Mouse (Mus musculus) frontal cortex, postnatal 36 days (tissue): ENCODE measurements around the gene Dpm3.

Experiments
- DNase-seq, 2 experiments: peaks; one replicate each; pipeline ENCODE4 v3.0.0; 2022; ENCODE audit warnings: low spot score in 2 of 2

The Dpm3 gene

DNA sequence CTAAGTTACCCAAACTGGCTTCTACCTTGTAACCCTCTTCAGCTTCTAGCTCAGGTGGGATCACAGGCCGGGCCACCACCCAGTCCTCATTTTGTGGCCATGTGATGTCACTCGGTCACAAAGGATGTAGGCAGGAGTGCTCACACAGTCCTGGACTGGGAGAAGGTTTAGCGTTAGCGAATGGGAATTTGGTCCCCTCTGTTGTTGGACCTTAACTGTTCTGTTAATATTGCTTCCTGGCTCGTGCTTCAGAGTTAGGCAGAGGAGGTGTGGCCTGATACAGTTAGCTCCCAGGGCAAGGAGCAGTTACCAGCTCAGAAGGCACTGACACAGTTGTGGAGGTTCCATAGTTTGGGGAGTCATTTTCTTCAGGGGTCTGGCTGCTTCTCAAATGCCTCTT, 35.0 kb downstream of the Dpm3 start:
- DNase-seq = no peak

DNA sequence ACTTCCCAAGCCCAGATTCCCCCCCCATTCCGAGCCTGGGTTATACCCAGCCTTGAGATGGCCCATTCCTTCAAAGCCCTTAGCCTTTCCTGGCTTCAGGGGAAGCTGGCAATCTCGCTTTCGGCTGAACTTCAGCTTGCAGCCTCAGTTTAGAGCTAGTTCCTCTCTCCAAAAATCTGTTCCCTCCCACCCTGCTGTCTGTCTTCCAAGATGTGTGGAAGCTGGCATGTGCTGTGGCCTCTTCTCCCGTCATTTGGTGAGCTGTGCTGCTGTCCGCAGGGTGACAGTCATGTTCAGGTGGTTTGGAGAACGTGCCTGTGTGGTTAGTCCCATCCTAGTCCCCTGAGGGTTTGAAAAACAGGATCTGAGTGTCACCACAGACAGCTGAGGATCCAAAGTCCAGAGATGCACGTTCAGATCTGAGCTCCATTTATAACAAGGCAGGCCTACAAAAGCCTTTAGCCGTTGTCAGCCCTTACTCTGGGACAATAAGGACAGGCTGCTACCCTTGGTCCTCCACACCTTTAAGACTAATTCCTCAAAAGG, 36.6 kb downstream of the Dpm3 start:
- DNase-seq = no peak

DNA sequence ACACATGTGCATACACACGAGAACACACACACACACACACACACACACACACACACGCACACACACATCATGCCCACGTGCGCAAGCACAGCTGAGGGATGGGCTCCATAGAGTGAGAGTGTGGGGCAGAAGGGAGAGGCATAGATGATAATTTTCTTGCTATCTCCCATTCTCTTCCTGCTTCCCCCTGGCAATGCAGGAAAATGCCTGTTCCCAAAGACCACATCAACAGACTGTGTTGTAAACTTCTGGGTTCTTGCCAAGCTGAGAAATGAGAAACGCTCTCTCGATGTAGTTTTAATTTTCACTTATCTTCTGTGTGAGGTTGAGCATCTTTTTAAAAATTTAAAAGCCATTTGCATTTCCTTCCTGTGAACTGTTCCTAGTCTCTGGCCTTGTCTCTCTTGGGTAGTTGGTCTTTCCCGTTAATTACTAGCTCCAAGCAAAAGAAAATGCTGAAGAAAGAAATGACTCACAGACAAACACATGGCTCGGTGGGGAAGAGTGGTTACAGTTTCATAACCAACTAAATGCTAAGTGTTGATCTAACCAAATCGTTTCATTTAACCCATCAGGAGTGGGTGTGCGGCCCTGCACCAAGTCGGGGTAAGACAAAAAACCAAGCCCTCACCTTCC, 37.7 kb downstream of the Dpm3 start:
- peak in 1 of 2 experiments; percentile 13 for DNase-seq

DNA sequence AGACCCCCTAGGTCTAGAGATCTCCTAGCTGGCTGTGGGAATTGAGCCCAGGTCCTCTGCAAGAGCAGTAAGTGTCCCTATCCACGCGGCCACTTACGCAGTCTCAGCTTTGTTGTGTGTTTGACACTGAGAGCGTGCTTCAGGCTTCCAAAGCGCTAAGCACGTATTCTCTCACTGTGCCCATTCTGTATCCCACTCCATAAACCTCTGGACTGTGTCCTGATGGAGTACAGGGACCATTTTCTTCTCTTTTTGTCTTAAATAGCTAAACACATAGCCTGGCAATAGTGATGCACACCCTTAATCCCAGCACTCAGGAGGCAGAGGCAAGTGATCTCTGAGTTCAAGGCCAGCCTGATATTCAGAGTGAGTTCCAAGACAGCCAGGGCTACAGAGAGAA, 39.8 kb downstream of the Dpm3 start:
- no peak for DNase-seq

DNA sequence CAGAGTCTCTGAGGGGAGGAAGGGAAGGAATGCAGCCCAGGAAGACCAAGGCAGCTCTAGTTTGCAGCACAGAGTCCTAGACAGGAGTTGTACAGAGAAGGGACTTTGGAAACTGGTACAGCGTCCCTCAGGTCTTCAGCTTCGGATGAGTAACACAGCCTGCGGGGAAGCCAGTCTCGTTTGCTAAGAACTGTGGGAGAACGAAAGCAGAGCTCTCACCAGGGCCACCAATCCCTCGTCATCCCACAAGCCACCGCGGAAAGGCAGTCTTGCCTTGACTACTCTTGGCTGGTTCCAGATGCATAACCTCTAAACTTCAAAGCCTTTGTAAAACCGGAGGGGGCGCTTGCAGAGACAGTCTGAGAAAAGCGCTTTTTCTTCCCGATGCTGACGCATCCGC, 40.3 kb downstream of the Dpm3 start:
- peak in 1 of 2 experiments; percentile 50 for DNase-seq

DNA sequence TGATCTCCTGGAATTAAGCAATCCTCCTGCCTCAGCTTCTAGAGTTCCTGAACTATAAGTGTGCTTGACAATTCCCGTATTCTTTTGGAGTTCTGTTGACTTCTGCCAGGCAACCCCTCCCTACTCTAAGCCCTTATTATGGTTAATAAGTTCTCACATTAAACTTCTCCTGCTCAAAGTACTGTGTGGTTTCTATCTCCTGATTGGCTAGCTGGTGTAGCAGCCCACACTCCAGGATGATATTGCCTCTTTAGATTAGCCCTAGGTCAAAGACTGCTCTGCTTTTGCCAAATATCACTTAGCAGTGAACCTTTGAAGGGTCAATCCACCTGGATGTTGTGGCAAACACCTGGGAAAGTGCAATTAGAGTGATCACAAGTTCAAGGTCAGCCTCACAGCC, 40.9 kb downstream of the Dpm3 start:
- no peak for DNase-seq

DNA sequence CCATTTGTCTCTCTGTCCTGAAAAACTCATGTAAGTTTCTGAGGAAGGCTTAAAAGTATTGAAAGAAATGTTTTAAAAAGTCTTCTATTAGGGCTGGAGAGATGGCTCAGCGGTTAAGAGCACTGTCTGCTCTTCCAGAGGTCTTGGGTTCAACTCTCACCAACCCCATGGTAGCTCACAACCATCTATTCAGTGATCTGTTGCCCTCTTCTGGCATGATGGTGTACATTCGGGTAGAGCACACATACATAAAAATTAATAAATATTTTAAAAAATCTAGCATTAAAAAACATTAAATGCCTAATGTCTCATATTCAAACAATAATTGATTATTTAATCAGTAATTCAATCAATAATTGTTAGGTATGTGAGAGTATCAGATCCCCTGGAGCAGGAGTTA, 41.4 kb downstream of the Dpm3 start:
- no peak for DNase-seq

DNA sequence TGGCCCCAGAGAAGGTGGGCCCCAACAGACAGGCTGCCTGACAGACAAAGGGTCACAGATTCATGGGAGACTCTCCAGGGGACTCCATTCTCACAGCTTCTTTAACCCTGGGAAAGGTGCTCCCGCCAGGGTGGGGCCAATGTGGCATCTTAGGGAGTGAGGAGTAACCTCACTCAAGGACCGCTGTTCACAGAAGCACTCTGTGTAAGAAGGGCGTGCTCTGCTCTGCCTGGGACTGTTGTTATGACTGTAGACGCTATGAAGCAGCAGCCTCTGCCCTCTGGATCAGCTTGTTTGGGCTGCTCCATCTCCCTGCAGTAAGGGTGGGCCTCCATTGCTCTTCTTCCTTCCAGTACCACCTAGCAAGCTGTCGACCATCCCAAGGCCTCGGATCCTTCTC, 45.3 kb downstream of the Dpm3 start:
- DNase-seq = no peak

DNA sequence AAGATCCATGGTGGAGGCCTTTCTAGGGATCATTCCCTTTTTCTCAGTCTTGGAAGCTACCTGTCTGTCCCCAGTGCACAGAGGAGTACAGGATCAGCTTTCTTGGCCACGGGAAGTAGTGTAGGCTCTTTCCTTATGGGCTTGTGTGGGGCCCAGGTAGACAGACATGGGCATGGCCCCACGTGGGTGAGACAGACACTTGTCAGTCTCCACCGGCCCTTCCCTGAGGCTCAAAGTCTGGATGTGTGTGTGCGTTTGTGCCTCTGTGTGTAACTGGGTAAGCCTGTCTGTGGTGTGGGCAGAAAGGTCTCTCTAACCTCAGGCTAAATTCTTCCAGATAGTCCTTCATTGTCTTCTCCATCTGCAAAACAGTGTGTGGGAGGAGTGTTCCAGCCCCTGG, 45.9 kb downstream of the Dpm3 start:
- no peak for DNase-seq

DNA sequence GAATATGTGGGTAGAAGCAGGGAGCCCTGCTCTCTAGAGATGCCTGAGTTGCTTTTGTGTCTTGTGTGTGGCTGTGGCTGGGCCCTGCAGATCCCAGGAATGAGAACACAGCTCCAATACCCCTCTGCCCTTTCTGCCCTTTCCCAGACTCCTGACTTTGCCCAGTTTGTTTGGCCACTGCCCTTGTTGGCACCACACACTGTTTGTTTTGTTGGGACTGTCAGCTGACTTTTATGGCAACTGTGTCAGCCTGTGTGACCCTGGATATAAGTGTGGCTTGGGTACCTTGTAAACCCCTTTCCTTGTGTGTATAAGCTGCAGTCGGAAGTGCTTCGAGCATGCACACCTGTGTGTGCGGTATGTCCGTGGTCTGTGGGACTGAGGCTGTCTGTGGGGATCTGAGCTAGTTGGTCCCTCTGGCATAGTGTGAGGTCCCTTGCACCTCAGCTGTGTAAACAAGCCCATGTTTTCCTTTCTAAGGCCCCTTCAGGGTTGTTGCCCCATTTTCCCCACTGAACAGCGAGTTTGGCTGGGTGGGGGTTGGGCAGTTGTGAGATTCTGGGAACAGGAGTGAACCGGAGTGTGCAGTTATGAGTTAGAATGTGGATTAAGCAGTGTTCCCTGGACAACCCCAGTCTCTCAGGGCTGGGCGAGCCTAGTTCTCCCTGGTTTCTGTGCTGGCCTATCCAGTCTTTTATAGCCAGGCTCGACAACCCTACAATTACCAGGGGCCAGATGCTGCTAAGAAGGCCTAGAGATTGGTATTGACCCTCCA, 46.6 kb downstream of the Dpm3 start:
- no peak for DNase-seq

DNA sequence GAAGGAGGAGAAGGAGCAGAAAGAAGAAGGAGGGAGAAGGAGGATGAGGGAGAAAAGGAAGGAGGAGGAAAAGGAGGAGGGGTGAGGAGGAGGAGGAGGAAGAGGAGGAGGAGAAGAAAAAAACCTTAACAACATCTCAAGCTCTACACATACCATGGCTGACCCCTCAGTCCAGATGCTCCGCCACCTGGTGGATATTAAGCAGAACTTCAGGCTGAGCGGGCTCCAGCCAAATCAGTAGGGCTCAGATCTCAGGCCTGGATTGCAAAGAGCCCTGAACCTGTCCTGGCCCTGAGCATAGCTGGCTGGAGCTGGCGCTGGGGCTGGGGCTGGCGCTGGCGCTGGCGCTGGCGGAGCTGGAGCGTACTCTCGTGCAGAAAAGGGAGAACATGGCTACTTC, 48.9 kb downstream of the Dpm3 start:
- peak in 1 of 2 experiments; percentile 58 for DNase-seq

DNA sequence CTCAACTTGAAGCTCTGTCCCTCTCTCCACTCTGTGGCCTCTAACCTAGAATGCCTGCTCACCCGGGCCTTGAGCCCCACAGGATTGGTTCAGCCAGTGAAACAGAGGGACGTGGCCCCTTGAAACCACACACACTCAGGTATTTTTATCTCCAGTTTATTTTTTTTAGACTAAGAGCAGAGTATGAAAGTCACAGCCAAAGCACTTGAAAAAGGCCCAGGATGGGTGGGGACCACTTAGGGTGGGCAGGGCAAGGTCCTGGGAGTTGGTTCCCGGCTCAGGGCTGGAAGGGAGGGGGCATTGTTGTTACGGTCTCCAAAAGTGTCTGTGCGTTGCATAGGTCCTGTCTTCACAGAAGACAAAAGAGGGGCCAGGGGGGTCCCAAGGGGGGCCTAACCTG, 55.2 kb downstream of the Dpm3 start:
- no peak for DNase-seq

DNA sequence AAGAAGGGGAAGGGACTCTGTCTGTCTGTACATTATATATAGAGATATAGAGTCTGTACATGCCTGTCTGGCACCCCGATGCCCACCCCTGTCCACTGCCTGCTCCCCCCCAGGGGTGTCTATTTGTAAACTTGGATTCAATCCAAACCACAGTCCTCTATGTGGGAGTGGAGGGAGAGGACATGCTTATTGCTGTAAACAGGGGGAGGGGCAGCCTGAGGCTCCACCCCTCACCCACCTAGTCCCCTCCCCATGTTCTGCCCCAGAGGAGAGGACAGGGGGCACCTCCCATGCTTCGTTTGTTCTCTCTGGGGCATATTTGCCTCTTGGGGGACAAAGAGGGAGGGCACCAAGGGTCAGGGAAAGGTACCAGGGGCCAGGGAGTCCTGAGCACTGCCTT, 55.6 kb downstream of the Dpm3 start:
- DNase-seq = no peak

DNA sequence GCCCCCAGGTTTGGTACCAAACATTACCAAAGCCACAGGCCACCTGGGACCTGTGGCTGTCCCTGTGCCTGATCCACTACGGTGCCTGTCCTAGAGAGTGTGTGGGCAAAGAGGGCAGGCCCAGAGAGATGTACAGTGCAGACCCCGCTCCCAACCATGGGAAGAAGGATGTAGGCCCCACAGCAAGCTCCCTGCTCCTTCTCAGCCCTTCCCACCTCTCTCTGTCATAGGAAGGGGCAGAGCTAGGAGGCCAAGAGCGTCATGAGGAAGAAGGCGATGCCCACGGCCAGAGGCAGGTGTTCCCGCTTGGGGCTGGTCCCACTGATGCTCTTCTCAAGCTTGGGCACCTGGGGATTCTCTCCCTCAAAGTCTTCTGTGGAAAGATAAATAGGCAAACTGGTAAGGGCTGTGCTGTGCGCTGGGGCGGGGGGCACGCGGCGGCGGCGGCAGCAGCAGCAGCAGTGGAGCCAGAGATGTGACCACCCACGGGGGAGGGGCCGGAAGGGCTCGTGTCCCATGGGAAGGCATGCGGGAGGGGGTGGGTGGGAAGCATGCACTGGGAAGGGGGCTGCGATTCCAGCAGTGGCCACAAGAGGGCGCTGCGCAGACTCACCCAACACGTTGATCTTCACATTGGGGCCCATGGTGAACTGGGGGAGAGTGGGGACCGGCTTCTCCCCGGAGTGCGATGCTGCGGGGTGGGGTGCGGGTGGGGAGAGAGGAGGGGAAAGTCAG, 56.2 kb downstream of the Dpm3 start:
- DNase-seq = peak; percentile 79 to 80

DNA sequence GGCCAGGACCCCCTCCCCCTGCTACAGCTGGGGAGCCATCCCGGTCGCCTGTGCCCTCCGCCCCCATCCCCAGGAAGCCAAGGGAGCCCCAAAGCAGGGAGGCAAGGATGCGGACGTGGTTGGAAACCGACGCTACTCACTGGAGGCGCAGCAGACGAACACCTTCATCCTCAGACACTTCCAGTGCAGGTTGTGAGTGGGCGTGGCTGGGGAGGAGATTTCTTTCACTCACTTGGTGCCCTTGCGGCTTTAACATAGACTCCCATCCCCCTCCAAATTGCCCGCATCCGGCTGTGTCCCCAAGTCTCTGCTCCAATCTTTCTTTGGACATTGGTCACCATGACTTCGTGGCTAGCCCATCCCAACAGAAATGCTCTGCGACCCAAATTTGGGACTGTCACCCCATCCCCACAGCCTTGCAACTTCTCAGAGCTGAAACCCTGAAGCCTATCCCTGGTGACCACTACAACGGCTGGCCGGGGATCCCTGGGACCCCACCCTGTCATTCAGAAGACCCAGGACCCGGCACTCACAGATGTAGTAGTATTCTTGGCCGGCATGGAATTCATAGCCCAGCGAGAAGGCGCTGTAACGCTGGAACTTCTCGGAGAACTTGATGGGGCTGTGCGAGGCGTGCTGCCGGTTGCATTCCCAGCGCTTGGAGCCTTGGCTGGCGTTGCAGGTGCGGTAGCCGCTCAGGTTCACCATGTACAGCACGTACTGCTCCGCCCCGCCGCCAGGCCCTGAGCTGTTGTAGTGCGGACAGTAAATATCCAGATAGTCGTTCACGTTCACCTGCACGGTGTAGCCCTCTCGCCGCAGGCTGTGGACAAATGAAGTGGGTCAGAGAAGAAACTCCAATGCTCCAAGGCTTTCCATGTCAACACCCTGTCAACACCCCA, 57.0 kb downstream of the Dpm3 start:
- DNase-seq = no peak
